Mouse (Mus musculus) neural tube, embryonic 15.5 days (tissue): ENCODE data around the gene Kctd15. TPM values are rescaled to one million over a fixed set of nuclear protein-coding genes. Genes with fewer than 3 reads are reported as not detected.

Source experiments
- ATAC-seq: fragments of 200-750 bp; cut with Nextera tagmentation; 2 replicates; pipeline ENCODE4 v1.8.0; 2017; ENCODE audit warnings: mild to moderate bottlenecking, moderate TSS enrichment, moderate library complexity; ENCODE audit not compliant: low FRiP score
- H3K27ac ChIP-seq: fragments of 300-500 bp; sonication (generic); replicated peaks from 2 replicates; pipeline ENCODE4 v1.5.1; 2015; ENCODE audit warnings: mild to moderate bottlenecking, inconsistent platforms
- H3K27me3 ChIP-seq: fragments of 300-500 bp; sonication (generic); replicated peaks from 2 replicates; pipeline ENCODE4 v1.6.1; 2015; ENCODE audit warnings: inconsistent platforms
- H3K36me3 ChIP-seq: fragments of 300-500 bp; sonication (generic); 2 replicates; pipeline ENCODE4 v1.6.1; 2015; ENCODE audit warnings: inconsistent platforms
- H3K4me1 ChIP-seq: fragments of 300-500 bp; sonication (generic); 2 replicates; pipeline ENCODE4 v1.6.1; 2015; ENCODE audit warnings: inconsistent platforms
- H3K4me2 ChIP-seq: fragments of 300-500 bp; sonication (generic); 2 replicates; pipeline ENCODE4 v1.6.1; 2015; ENCODE audit warnings: inconsistent platforms, mild to moderate bottlenecking, moderate library complexity
- H3K4me3 ChIP-seq: fragments of 300-500 bp; sonication (generic); replicated peaks from 2 replicates; pipeline ENCODE4 v1.5.1; 2015; ENCODE audit warnings: mild to moderate bottlenecking, inconsistent platforms
- H3K9ac ChIP-seq: fragments of 300-500 bp; sonication (generic); replicated peaks from 2 replicates; pipeline ENCODE4 v1.6.1; 2015; ENCODE audit warnings: mild to moderate bottlenecking, inconsistent platforms
- H3K9me3 ChIP-seq: fragments of 300-500 bp; sonication (generic); replicated peaks from 2 replicates; pipeline ENCODE4 v1.6.1; 2016; ENCODE audit warnings: inconsistent platforms
- WGBS: fragments of 180-500 bp; shearing (Covaris S2); methylation state at CpG from one replicate; pipeline ENCODE4 v1.1.7; 2015; ENCODE audit warnings: mixed read lengths; 5-methylcytosine and 5-hydroxymethylcytosine counted together
- polyA plus RNA-seq: library from polyadenylated mRNA; unstranded; fragments of >200 nt; fragmentation: Nextera tagmentation; extraction: Ambion mirVana; gene quantifications from 2 replicates; pipeline ENCODE4 v1.2.1, GENCODE M21; 2015

Kctd15 gene
- polyA plus RNA-seq, 1 experiment from 2014 or later = 26.0 TPM

DNA sequence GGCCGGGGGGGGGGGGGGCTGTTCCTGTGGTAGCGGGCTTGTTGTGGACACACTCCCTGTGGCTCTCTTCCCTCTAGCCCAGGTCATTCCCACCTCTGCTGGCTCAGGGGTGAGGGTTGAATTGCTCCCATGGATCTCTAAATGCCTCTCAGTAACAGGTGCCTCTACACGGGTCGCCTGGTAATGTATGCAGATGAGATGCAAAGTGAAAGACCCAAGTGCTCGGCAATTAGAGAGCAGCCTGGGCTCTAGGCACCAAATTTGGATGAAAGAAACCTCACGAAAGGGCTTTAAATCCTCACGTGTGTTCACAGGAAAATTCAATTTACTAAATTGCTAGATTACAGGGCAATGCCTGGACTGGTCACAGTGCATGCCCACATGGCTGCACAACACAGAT lies 29.3 kb upstream of the Kctd15 start:
- H3K36me3 ChIP-seq = no peaks in the 10 kb centered on the region
- H3K4me2 ChIP-seq = no peak overlapping the region
- ATAC-seq = no peak
- H3K9ac ChIP-seq = no peak overlapping the region
- H3K27me3 ChIP-seq = no peaks in the 10 kb centered on the region
- H3K4me3 ChIP-seq = no peak overlapping the region
- H3K4me1 ChIP-seq = peaks cover 25% of the 10 kb centered on the region
- 24% methylated on average over 7 of the region's 7 CpGs for WGBS
- no peaks in the 10 kb centered on the region for H3K9me3 ChIP-seq
- H3K27ac ChIP-seq = no peak overlapping the region

DNA sequence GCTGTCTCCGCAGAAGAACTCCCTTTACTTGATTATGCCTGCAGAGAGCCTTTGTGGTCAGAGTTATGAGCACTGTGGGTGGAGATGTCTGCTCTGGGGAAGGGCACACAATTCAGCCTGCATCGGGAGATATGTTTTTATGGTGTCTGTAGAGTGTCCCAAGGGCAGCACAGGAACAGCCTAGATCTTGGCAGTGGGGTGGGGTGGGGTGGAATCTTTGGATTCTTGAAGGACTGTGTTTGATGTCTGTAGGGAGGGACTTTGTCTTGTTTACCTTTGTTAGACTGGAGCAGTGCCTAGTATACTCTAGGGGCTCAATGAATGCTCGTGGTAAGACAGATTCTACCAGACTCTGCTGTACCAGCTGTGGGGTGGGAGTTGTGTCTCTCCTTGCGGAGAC lies 28.6 kb upstream of the Kctd15 start:
- no peak for ATAC-seq
- Histone ChIP-seq H3K27ac (no peak overlapping the region), H3K36me3 (no peaks in the 10 kb centered on the region), H3K27me3 (no peaks in the 10 kb centered on the region), H3K4me1 (peaks cover 23% of the 10 kb centered on the region), H3K9ac (no peak overlapping the region), H3K4me2 (no peak overlapping the region), H3K9me3 (no peaks in the 10 kb centered on the region), H3K4me3 (no peak overlapping the region)
- WGBS = 64% methylated on average over 4 of the region's 4 CpGs

DNA sequence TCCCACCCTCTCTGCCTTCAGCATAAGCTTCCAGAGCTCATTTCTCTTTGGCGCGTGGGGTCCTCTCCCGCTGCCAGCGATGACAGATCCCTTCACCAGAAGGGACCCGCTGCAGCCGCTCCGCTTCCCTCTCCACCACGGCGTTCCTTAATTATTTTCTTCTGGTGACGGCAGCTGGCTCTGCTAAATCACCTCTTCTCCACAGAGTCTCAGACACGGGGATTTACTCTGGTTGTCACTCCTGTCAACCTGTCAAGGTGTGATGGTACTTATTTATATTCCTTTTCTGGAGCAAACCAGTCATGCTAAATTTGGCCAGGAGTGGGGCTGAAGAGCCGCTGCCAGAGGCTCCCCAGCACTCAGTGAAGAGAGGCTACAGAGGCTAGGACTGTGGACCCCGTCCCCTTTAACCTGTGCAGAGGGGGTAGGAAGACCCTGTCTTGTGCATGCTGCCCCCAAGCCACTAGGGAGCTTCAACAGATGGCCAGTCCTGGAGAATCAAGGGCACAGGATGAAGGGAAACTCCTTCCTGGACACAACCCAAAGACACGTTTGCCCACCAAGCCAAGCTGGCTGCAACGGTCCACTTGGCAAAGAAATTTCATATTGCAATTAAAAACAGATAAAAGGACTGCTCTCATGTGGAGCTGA lies 24.4 kb upstream of the Kctd15 start:
- H3K27ac ChIP-seq = no peak overlapping the region
- H3K4me2 ChIP-seq = no peak overlapping the region; the same call in 1 of the 2 replicates
- peak; percentile 16; the same call in 1 of the 2 replicates for ATAC-seq

DNA sequence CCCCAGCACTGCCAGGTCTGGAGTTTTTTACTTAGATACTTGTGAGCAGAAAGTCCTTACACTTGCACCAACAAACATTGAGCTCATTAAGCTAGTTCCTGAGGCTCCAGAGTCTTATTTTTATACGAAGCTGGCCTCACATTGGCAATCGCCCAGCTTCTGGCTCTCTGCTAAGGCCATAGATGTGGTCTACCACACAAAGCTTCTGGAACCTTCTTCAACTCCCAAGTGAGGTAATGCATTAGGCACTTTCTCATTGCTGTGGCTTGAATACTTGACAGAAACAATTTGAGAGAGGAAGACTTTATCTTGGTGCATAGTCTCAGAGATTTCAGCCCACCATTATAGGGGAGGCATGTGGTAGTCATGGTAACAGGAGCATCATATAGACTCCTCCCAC lies 23.4 kb upstream of the Kctd15 start:
- Histone ChIP-seq H3K9ac (no peak overlapping the region), H3K9me3 (no peaks in the 10 kb centered on the region), H3K27me3 (peaks cover 12% of the 10 kb centered on the region), H3K4me1 (peaks cover 24% of the 10 kb centered on the region), H3K27ac (no peak overlapping the region), H3K4me3 (no peak overlapping the region), H3K4me2 (no peak overlapping the region), H3K36me3 (no peaks in the 10 kb centered on the region)
- WGBS = 66% methylated on average over 2 of the region's 2 CpGs
- ATAC-seq = no peak

More for the DNA sequence above, 24.4 kb upstream of the Kctd15 start:
- no peak overlapping the region for H3K9ac ChIP-seq
- peaks cover 19% of the 10 kb centered on the region for H3K4me1 ChIP-seq
- H3K4me3 ChIP-seq = no peak overlapping the region
- 37% methylated on average over 15 of the region's 15 CpGs for WGBS
- H3K9me3 ChIP-seq = no peaks in the 10 kb centered on the region
- H3K27me3 ChIP-seq = peaks cover 1% of the 10 kb centered on the region; the same call in 1 of the 2 replicates
- no peaks in the 10 kb centered on the region for H3K36me3 ChIP-seq

DNA sequence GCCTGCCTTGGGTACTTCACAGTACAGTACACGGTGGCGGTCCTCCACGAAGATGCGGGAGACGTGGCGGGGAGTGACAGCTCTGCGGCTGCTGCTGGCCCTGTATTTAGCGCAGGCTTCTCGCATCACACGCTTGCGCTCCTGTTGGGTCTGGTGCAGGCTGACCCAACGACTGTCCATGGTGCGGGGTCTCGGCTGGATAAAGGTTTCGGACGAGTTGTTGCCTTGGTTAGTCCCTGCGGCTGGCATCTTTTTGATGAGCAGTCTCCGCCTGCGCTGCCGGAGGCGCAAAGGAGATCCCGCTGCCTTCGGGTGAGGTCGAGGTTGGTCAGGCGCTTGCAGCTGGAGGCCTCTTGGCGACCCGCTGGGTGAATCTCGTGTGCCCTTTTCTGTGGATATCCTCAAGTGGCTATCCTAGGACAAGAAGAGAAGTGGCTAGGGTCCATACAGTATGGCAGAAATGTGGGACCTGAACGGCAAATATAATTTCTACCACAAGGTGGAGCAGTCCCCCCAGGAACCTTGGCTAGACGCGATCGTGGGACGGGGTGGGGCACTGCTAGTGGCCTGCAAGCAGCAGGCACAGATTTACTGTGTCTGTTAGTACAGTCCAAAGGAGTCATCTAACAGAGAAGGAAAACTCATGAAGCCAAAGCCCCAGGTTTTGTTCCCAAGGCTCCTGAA lies 19.4 kb upstream of the Kctd15 start:
- Histone ChIP-seq H3K4me1 (peaks cover 19% of the 10 kb centered on the region), H3K9me3 (no peaks in the 10 kb centered on the region), H3K9ac (peak overlapping the region; percentile 42), H3K27me3 (peaks cover 37% of the 10 kb centered on the region), H3K4me2 (peak overlapping the region; percentile 74), H3K27ac (no peak overlapping the region), H3K4me3 (peak overlapping the region; percentile 40), H3K36me3 (no peaks in the 10 kb centered on the region)
- WGBS = 11% methylated on average over 33 of the region's 33 CpGs
- peak; percentile 29; the same call in 1 of the 2 replicates for ATAC-seq

DNA sequence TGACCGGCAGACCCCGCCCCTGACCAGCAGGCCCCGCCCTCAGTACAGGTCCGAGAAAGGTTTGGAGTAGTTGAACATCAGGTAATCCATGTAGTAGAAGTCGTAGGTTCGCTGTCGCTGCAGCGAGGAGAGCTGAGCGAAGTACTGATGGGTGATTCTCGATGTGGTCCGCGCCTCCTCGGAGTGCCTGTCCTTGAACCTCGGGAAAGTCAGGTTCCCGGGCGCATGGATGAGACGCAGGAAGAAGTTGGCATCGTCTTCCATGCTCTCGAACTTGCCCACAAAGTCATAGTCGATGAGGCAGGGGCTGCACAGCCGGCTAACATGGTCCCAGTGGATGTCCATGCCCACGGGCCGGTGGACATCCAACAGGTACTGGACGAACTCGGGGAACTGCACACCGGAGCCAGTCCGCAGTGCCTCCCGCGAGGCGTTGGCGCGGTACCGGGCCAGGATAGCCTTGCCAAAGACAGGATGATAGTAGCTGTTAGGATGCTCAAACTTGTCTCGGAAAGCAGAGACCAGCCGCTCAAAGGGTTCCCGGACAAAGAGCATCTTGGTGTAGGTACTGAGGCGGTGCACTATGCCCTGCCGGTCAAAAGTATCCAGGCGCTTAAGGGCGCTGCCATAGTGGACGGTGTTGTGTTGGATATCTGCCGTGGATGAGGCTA lies 18.7 kb upstream of the Kctd15 start:
- H3K9me3 ChIP-seq = no peaks in the 10 kb centered on the region
- peak overlapping the region; percentile 40 for H3K4me3 ChIP-seq
- no peak overlapping the region for H3K27ac ChIP-seq
- peak overlapping the region; percentile 74 for H3K4me2 ChIP-seq
- no peak for ATAC-seq
- H3K36me3 ChIP-seq = no peaks in the 10 kb centered on the region
- WGBS = 18% methylated on average over 42 of the region's 42 CpGs
- peaks cover 13% of the 10 kb centered on the region for H3K4me1 ChIP-seq
- H3K27me3 ChIP-seq = peaks cover 37% of the 10 kb centered on the region
- H3K9ac ChIP-seq = peak overlapping the region; percentile 42; the same call in 1 of the 2 replicates

DNA sequence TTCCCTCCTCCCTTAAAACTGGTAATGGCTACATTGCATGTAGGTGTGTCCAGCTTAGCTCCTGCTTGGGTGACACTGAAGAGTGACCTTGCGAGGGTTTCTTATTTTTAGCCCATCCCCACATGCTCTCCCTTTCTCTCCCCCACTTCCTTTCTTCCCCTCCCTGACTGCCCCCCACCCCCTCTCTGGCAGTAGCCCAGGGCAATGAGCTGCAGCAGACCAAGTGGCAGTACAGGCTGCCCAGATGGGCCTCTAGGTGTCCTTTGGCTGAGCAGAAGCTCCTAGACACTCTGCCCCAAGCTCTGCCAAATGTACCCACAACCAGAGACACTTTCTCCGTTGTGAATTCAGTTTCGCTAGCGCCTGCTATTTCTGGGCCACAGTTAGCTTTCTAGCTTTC lies 16.4 kb upstream of the Kctd15 start:
- Histone ChIP-seq H3K4me1 (peaks cover 13% of the 10 kb centered on the region), H3K27ac (no peak overlapping the region), H3K9me3 (no peaks in the 10 kb centered on the region), H3K27me3 (peaks cover 37% of the 10 kb centered on the region), H3K4me2 (no peak overlapping the region), H3K36me3 (no peaks in the 10 kb centered on the region), H3K4me3 (no peak overlapping the region), H3K9ac (no peak overlapping the region)
- 82% methylated on average over 4 of the region's 4 CpGs for WGBS
- ATAC-seq = no peak

DNA sequence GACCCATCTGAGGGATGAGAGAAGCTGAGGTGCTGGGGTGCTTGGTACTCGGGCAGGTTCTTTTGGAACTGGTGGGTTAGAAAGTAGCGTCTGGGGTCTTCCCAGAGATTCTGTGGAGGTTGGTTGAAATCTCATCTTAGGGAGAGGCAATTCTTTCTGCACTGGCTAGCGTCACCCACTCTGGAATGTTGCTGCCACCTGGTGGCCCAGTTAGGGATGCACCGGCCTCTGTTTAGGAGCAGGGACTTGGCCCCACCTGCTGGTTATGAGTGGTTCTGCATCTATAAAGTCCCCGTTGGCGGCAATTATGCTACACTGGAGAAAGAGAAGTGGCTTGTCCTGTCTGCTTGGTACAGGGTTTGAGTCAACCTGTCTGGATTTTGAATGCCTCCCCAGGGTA lies 15.4 kb upstream of the Kctd15 start:
- H3K36me3 ChIP-seq = no peaks in the 10 kb centered on the region
- peaks cover 37% of the 10 kb centered on the region for H3K27me3 ChIP-seq
- peak; percentile 69 for ATAC-seq
- 2% methylated on average over 6 of the region's 6 CpGs for WGBS
- 0 out of 2 replicates have a peak overlapping the region, but pooled peaks have one; percentile 17 for H3K9ac ChIP-seq
- no peak overlapping the region for H3K4me3 ChIP-seq
- no peak overlapping the region for H3K4me2 ChIP-seq
- H3K9me3 ChIP-seq = no peaks in the 10 kb centered on the region
- H3K27ac ChIP-seq = no peak overlapping the region
- H3K4me1 ChIP-seq = peaks cover 13% of the 10 kb centered on the region

DNA sequence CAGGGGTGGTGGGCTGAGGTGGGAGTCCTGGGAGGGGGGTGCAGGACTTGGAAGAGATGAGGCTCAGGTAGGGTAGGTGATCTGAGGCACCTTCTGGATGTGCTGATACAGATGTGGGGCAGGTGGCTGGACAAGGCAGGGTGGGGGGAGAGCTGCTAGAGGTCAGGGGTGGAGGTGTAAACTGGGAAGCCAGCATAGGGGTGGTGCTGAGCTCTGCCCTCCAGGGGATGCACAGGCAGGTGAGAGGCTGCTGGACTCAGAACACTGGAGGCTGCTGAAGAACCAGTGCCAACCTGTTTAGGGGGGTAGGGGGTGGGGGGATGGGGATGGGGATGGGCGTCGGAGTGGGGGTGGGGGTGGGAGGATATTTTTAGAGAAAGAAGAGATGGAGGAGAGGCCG lies 14.2 kb upstream of the Kctd15 start:
- no peaks in the 10 kb centered on the region for H3K36me3 ChIP-seq
- H3K9ac ChIP-seq = no peak overlapping the region
- no peak overlapping the region for H3K27ac ChIP-seq
- peaks cover 34% of the 10 kb centered on the region for H3K27me3 ChIP-seq
- whole genome bisulfite sequencing = 94% methylated on average over 2 of the region's 3 CpGs
- H3K4me1 ChIP-seq = peaks cover 7% of the 10 kb centered on the region
- H3K9me3 ChIP-seq = no peaks in the 10 kb centered on the region
- no peak overlapping the region for H3K4me3 ChIP-seq
- no peak for ATAC-seq
- no peak overlapping the region for H3K4me2 ChIP-seq

DNA sequence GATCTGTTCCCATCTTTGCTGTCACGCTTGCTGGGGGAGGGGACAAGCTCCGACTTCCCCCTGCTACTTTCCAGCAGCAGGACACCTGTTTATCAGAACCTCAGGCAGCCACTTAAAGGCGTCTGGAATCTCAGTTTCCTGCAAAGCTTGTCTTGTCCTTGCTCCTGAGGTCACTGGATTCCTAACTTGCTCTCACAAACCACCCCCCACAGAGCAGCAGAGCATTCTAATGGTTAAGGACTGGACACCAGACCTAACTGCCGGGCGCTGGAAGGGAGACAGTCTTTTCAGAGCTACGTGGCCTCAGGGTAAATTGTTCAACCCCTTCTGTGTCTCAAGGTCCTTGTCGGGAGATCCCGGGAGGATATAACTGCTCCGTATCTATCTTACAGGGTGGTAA lies 12.8 kb upstream of the Kctd15 start:
- Histone ChIP-seq H3K4me3 (no peak overlapping the region), H3K4me1 (no peaks in the 10 kb centered on the region), H3K27me3 (peaks cover 20% of the 10 kb centered on the region), H3K36me3 (no peaks in the 10 kb centered on the region), H3K27ac (no peak overlapping the region), H3K4me2 (no peak overlapping the region), H3K9me3 (no peaks in the 10 kb centered on the region), H3K9ac (no peak overlapping the region)
- WGBS = 17% methylated on average over 9 of the region's 9 CpGs
- no peak for ATAC-seq

DNA sequence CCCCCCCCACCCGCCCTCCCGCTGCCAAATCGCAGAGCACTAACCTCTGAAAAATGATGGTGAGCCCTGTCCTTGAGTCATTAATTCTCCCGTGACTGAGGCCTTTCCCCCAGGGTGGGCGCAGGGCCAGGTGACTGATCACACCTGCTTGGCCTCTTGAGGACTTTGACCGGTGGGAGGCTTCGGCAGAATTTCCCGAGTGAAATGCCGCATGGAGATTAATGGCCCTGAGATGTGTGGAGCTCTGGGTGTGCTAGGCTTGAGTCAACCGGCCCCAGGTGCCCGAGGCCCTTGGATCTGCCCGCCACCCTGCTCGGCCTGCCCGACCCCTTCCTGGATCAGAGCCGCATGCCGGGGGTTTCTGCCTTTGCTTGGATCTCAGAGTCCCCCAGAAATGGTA lies 11.3 kb upstream of the Kctd15 start:
- Histone ChIP-seq H3K27me3 (peaks cover 5% of the 10 kb centered on the region; the same call in 1 of the 2 replicates), H3K4me3 (no peak overlapping the region), H3K36me3 (no peaks in the 10 kb centered on the region), H3K9ac (no peak overlapping the region), H3K27ac (no peak overlapping the region), H3K4me1 (no peaks in the 10 kb centered on the region), H3K9me3 (no peaks in the 10 kb centered on the region), H3K4me2 (no peak overlapping the region)
- ATAC-seq = no peak
- 71% methylated on average over 16 of the region's 16 CpGs for WGBS

DNA sequence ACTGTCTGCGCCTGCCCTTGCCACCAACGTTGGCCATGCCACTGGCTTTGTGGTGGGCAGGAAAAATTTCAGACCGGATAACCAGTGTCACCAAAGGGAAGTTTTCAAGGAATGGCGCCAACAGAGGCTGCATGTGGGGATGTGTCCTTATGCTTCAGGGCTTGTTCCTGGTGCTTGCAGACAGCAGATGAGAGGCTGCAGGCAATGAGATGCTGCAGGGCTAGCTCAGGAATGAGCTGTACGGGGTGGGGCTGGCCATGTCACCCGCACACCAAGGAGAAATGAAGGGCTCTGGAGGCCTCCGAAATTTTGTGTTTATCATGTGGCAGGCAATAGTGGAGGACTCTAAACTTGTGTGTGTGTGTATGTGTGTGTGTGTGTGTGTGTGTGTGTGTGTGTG lies 6.6 kb upstream of the Kctd15 start:
- ATAC-seq = peak; percentile 43; the same call in 1 of the 2 replicates
- H3K27me3 ChIP-seq = no peaks in the 10 kb centered on the region
- no peak overlapping the region for H3K4me2 ChIP-seq
- H3K36me3 ChIP-seq = no peaks in the 10 kb centered on the region
- H3K9me3 ChIP-seq = no peaks in the 10 kb centered on the region
- peaks cover 8% of the 10 kb centered on the region for H3K4me1 ChIP-seq
- no peak overlapping the region for H3K9ac ChIP-seq
- no peak overlapping the region for H3K27ac ChIP-seq
- no peak overlapping the region for H3K4me3 ChIP-seq
- 51% methylated on average over 7 of the region's 7 CpGs for WGBS
